Mouse (Mus musculus) heart, embryonic 11.5 days (tissue): ENCODE measurements around the gene Capg. TPM values are rescaled to one million over a fixed set of nuclear protein-coding genes. Genes with fewer than 3 reads are reported as not detected.

Experiments used
- ATAC-seq: fragments of 200-750 bp; cut with Nextera tagmentation; replicated peaks from 2 replicates; pipeline ENCODE4 v1.8.0; 2017; ENCODE audit warnings: moderate library complexity; ENCODE audit not compliant: insufficient number of reproducible peaks, low FRiP score, low TSS enrichment
- H3K27ac ChIP-seq: fragments of 300-500 bp; sonication (generic); 2 replicates; pipeline ENCODE4 v1.5.1; 2014; ENCODE audit warnings: mild to moderate bottlenecking, low read depth, low read length
- H3K27me3 ChIP-seq: fragments of 300-500 bp; sonication (generic); 2 replicates; pipeline ENCODE4 v1.6.1; 2014; ENCODE audit warnings: mild to moderate bottlenecking, low read length, mixed read lengths; ENCODE audit not compliant: control insufficient read depth, insufficient read depth
- H3K36me3 ChIP-seq: fragments of 300-500 bp; sonication (generic); 2 replicates; pipeline ENCODE4 v1.6.1; 2014; ENCODE audit warnings: mild to moderate bottlenecking, low read length, moderate library complexity, mixed read lengths; ENCODE audit not compliant: control insufficient read depth, insufficient read depth
- H3K4me1 ChIP-seq: fragments of 300-500 bp; sonication (generic); 2 replicates; pipeline ENCODE4 v1.6.1; 2014; ENCODE audit warnings: low read length; ENCODE audit not compliant: control insufficient read depth, insufficient read depth
- H3K4me2 ChIP-seq: fragments of 300-500 bp; sonication (generic); 2 replicates; pipeline ENCODE4 v1.6.1; 2014; ENCODE audit warnings: mild to moderate bottlenecking, moderate library complexity
- H3K4me3 ChIP-seq: fragments of 300-500 bp; sonication (generic); 2 replicates; pipeline ENCODE4 v1.5.1; 2014; ENCODE audit warnings: low read depth, low read length
- H3K9ac ChIP-seq: fragments of 300-500 bp; sonication (generic); 2 replicates; pipeline ENCODE4 v1.6.1; 2014; ENCODE audit warnings: mild to moderate bottlenecking, low read depth, low read length, moderate library complexity
- H3K9me3 ChIP-seq: fragments of 300-500 bp; sonication (generic); replicated peaks from 2 replicates; pipeline ENCODE4 v1.6.1; 2016; ENCODE audit warnings: low read length; ENCODE audit not compliant: control insufficient read depth
- WGBS: fragments of 180-500 bp; shearing (Covaris S2); extraction: QIAGEN DNeasy Blood & Tissue Kit; methylation state at CpG from one replicate; pipeline ENCODE4 v1.1.7; 2014; ENCODE audit not compliant: insufficient replicate concordance; 5-methylcytosine and 5-hydroxymethylcytosine counted together
- polyA plus RNA-seq: library from polyadenylated mRNA; unstranded; fragments of >200 nt; fragmentation: Nextera tagmentation; extraction: Ambion mirVana; gene quantifications from 2 replicates; pipeline ENCODE4 v1.2.1, GENCODE M21; 2014

Gene Capg
- polyA plus RNA-seq, 1 experiment from 2014 or later = 25.9 TPM

GRCm38 (mm10) chr6:72598791-72599557 lies 54.8 kb downstream of the Capg start:
- WGBS = 48% methylated on average over 12 of the region's 12 CpGs
- H3K27me3 ChIP-seq = no peaks in the 10 kb centered on the region
- H3K4me2 ChIP-seq = peak overlapping the region; percentile 85
- peak overlapping the region; percentile 79 for H3K27ac ChIP-seq
- peak overlapping the region; percentile 53 for H3K4me3 ChIP-seq
- no peak for ATAC-seq
- no peaks in the 10 kb centered on the region for H3K36me3 ChIP-seq
- peaks cover 11% of the 10 kb centered on the region; the same call in 1 of the 2 replicates for H3K4me1 ChIP-seq
- peak overlapping the region; percentile 74 for H3K9ac ChIP-seq
- no peaks in the 10 kb centered on the region for H3K9me3 ChIP-seq

- Histone ChIP-seq H3K9ac (no peak overlapping the region), H3K4me2 (no peak overlapping the region), H3K27me3 (no peaks in the 10 kb centered on the region), H3K36me3 (no peaks in the 10 kb centered on the region), H3K9me3 (no peaks in the 10 kb centered on the region), H3K4me3 (no peak overlapping the region), H3K4me1 (peaks cover 11% of the 10 kb centered on the region; the same call in 1 of the 2 replicates), H3K27ac (no peak overlapping the region)
- no peak for ATAC-seq
- 75% methylated on average over 6 of the region's 6 CpGs for WGBS
These were observed 56.0 kb downstream of the Capg start for GRCm38 (mm10) chr6:72600216-72600615.

- Histone ChIP-seq H3K4me3 (no peak overlapping the region), H3K27me3 (no peaks in the 10 kb centered on the region), H3K4me2 (no peak overlapping the region), H3K9ac (no peak overlapping the region), H3K36me3 (no peaks in the 10 kb centered on the region), H3K27ac (no peak overlapping the region), H3K4me1 (peaks cover 11% of the 10 kb centered on the region; the same call in 1 of the 2 replicates), H3K9me3 (no peaks in the 10 kb centered on the region)
- no peak for ATAC-seq
- WGBS = 80% methylated on average over 12 of the region's 12 CpGs
These were observed 56.6 kb downstream of the Capg start for GRCm38 (mm10) chr6:72600771-72601170.

- H3K4me2 ChIP-seq = no peak overlapping the region
- H3K27ac ChIP-seq = no peak overlapping the region
- H3K9ac ChIP-seq = no peak overlapping the region
- ATAC-seq = no peak
- peaks cover 11% of the 10 kb centered on the region; the same call in 1 of the 2 replicates for H3K4me1 ChIP-seq
- 48% methylated on average over 1 of the region's 1 CpGs for WGBS
- no peaks in the 10 kb centered on the region for H3K27me3 ChIP-seq
- no peaks in the 10 kb centered on the region for H3K9me3 ChIP-seq
- peaks cover 8% of the 10 kb centered on the region for H3K36me3 ChIP-seq
- no peak overlapping the region for H3K4me3 ChIP-seq
These were observed 57.5 kb downstream of the Capg start for GRCm38 (mm10) chr6:72601732-72602131.

- WGBS = 89% methylated on average over 2 of the region's 2 CpGs
- no peak for ATAC-seq
- Histone ChIP-seq H3K9me3 (no peaks in the 10 kb centered on the region), H3K4me1 (peaks cover 2% of the 10 kb centered on the region; the same call in 1 of the 2 replicates), H3K4me3 (no peak overlapping the region), H3K27me3 (no peaks in the 10 kb centered on the region), H3K9ac (no peak overlapping the region), H3K27ac (no peak overlapping the region), H3K4me2 (no peak overlapping the region), H3K36me3 (peaks cover 19% of the 10 kb centered on the region)
These were observed 59.9 kb downstream of the Capg start for GRCm38 (mm10) chr6:72604066-72604465.

- Histone ChIP-seq H3K4me1 (no peaks in the 10 kb centered on the region), H3K27ac (no peak overlapping the region), H3K36me3 (peaks cover 37% of the 10 kb centered on the region), H3K9me3 (no peaks in the 10 kb centered on the region), H3K4me2 (no peak overlapping the region), H3K4me3 (no peak overlapping the region), H3K27me3 (no peaks in the 10 kb centered on the region), H3K9ac (no peak overlapping the region)
- no peak for ATAC-seq
- 92% methylated on average over 4 of the region's 4 CpGs for WGBS
These were observed 62.9 kb downstream of the Capg start for GRCm38 (mm10) chr6:72607060-72607459.

GRCm38 (mm10) chr6:72607676-72608075 lies 63.5 kb downstream of the Capg start:
- Histone ChIP-seq H3K9ac (no peak overlapping the region), H3K9me3 (no peaks in the 10 kb centered on the region), H3K4me3 (no peak overlapping the region), H3K36me3 (peaks cover 40% of the 10 kb centered on the region), H3K4me2 (no peak overlapping the region), H3K27me3 (no peaks in the 10 kb centered on the region), H3K27ac (no peak overlapping the region), H3K4me1 (no peaks in the 10 kb centered on the region)
- 86% methylated on average over 5 of the region's 5 CpGs for WGBS
- ATAC-seq = no peak

GRCm38 (mm10) chr6:72608662-72609184 lies 64.5 kb downstream of the Capg start:
- Histone ChIP-seq H3K4me2 (no peak overlapping the region), H3K4me1 (no peaks in the 10 kb centered on the region), H3K27ac (no peak overlapping the region), H3K36me3 (peaks cover 44% of the 10 kb centered on the region), H3K27me3 (no peaks in the 10 kb centered on the region), H3K9ac (no peak overlapping the region), H3K9me3 (no peaks in the 10 kb centered on the region), H3K4me3 (no peak overlapping the region)
- WGBS = 86% methylated on average over 4 of the region's 4 CpGs
- ATAC-seq = no peak

- Histone ChIP-seq H3K9ac (no peak overlapping the region), H3K27ac (no peak overlapping the region), H3K4me3 (no peak overlapping the region), H3K27me3 (no peaks in the 10 kb centered on the region), H3K4me1 (peaks cover 11% of the 10 kb centered on the region), H3K4me2 (no peak overlapping the region), H3K9me3 (no peaks in the 10 kb centered on the region), H3K36me3 (peaks cover 44% of the 10 kb centered on the region)
- ATAC-seq = no peak
- WGBS = 62% methylated on average over 4 of the region's 4 CpGs
These were observed 66.1 kb downstream of the Capg start for GRCm38 (mm10) chr6:72610261-72610660.
